Mouse (Mus musculus): ENCODE results near the gene 9330182L06Rik. TPM values are rescaled to one million over a fixed set of nuclear protein-coding genes. Genes with fewer than 3 reads are reported as not detected.

Gene 9330182L06Rik
- polyA plus RNA-seq, 1 experiment = 0.16 TPM

DNA sequence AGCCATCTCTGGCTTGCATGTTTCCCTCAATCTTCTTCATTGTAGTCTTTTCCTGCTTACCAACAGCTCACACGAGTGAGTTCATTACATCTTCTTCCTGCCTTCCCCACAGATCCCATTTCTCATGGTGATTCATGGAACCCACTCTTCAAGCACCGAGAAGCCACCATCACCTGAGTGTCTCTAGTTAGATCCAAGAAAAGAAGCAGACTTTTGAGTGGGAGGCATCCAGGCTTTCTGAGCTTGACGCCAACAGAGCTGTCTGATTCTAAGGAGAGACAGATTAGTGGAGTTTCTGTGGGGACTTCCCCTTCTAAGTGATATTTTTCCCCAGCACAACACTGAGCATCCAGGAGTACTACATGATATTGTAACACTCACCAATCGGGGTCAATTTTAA, 259.6 kb downstream of the 9330182L06Rik start:
- Histone ChIP-seq H3K27ac (ENCODE audit: insufficient read depth, low read depth, low read length) (no peak overlapping the region), H3K4me1 (ENCODE audit: control insufficient read depth, insufficient read depth, insufficient read length, low read length) (no peaks in the 10 kb centered on the region), H3K4me3 (ENCODE audit: low read depth, low read length) (no peak overlapping the region), H3K27me3 (ENCODE audit: control insufficient read depth, insufficient read depth, low read length) (no peaks in the 10 kb centered on the region), H3K36me3 (ENCODE audit: control insufficient read depth, insufficient read depth, low read length) (no peaks in the 10 kb centered on the region)
- 84% methylated on average over 4 of the region's 4 CpGs for WGBS
- no peak for TF ChIP-seq CTCF (IDR thresholded peaks at IDR 0.05; ENCODE audit: extremely low read depth, insufficient read length, insufficient replicate concordance, low read depth, low read length)

Other genes with a start within 250 kb of the 9330182L06Rik start
- 29.4 and 80.0 TPM in 2 replicates for gene Tmem243, start 165.4 kb upstream of the 9330182L06Rik start, polyA plus RNA-seq (2012; rRNA removed)
- gene Dmtf1, start 104.3 kb upstream of the 9330182L06Rik start, polyA plus RNA-seq (2012; rRNA removed) = 1.5 and 3.2 TPM in 2 replicates